Mouse (Mus musculus) granulocyte monocyte progenitor cell, adult 5-6 weeks (primary cell): ENCODE results near the gene Ctf2. TPM values are rescaled to one million over a fixed set of nuclear protein-coding genes. Genes with fewer than 3 reads are reported as not detected.
"Not testable (repeated sequence)": the region's sequence is repeated elsewhere in the genome, so short reads cannot be mapped to it uniquely, and the experiment has no call there.

Source experiments
- ATAC-seq: replicated peaks from 2 replicates; pipeline ENCODE4 v1.8.0; 2016; ENCODE audit warnings: mild to moderate bottlenecking, moderate TSS enrichment, inconsistent platforms; ENCODE audit not compliant: poor library complexity, severe bottlenecking
- total RNA-seq, 2 experiments: library from RNA; stranded (forward) in 1 of 2; stranded (reverse) in 1 of 2; fragments of 200-712, 200-1000 nt in 1 of 2; fragments of >200 nt in 1 of 2; fragmentation: Nextera tagmentation in 1 of 2; gene quantifications; 2 replicates each; pipeline ENCODE4 v1.2.3; 2014 to 2017

Gene Ctf2
- not detected in 2 replicates for total RNA-seq (2014; fragmentation: Nextera tagmentation)
- 0.31 TPM in 1 of 2 replicates, not detected in the other for total RNA-seq (2017)

GRCm38 (mm10) chr7:127732066-127732465, at the start of gene Ctf2:
Ctf2 (minus strand) TSS chr7:127732166.
- not testable (repeated sequence) for ATAC-seq

- no peak for ATAC-seq
Measured at GRCm38 (mm10) chr7:127778350-127778749, 46.4 kb upstream of the Ctf2 start.

GRCm38 (mm10) chr7:127777474-127778266, 45.7 kb upstream of the Ctf2 start:
- ATAC-seq = peak; percentile 13

GRCm38 (mm10) chr7:127776878-127777473, 45.0 kb upstream of the Ctf2 start:
- ATAC-seq = peak; percentile 80

GRCm38 (mm10) chr7:127776426-127776825, 44.5 kb upstream of the Ctf2 start, which contains the start of gene Setd1a:
Setd1a (plus strand) TSS chr7:127776670.
- peak; percentile 63 for ATAC-seq

GRCm38 (mm10) chr7:127775837-127776236, 43.9 kb upstream of the Ctf2 start:
- ATAC-seq = not testable (repeated sequence)

GRCm38 (mm10) chr7:127773664-127774384, 41.9 kb upstream of the Ctf2 start:
- ATAC-seq = peak; percentile 22

- ATAC-seq = no peak
Measured at GRCm38 (mm10) chr7:127772557-127772956, 40.6 kb upstream of the Ctf2 start.

- ATAC-seq = no peak
Measured at GRCm38 (mm10) chr7:127772080-127772479, 40.1 kb upstream of the Ctf2 start.

GRCm38 (mm10) chr7:127771262-127771661, 39.3 kb upstream of the Ctf2 start:
- ATAC-seq = no peak

GRCm38 (mm10) chr7:127770039-127770905, 38.3 kb upstream of the Ctf2 start:
- peak; percentile 31 for ATAC-seq

- peak; percentile 70 for ATAC-seq
Measured at GRCm38 (mm10) chr7:127769651-127770038, 37.7 kb upstream of the Ctf2 start, which contains the start of gene Orai3. Orai3 (plus strand) TSS chr7:127769815.

GRCm38 (mm10) chr7:127768997-127769593, 37.1 kb upstream of the Ctf2 start:
- ATAC-seq = peak; percentile 72

- ATAC-seq = no peak
Measured at GRCm38 (mm10) chr7:127768346-127768996, 36.5 kb upstream of the Ctf2 start.

- ATAC-seq = no peak
Measured at GRCm38 (mm10) chr7:127767671-127768345, 35.8 kb upstream of the Ctf2 start.

- ATAC-seq = no peak
Measured at GRCm38 (mm10) chr7:127766851-127767609, 35.1 kb upstream of the Ctf2 start.

- ATAC-seq = no peak
Measured at GRCm38 (mm10) chr7:127765756-127766155, 33.8 kb upstream of the Ctf2 start.

- peak; percentile 33 for ATAC-seq
Measured at GRCm38 (mm10) chr7:127763642-127764041, 31.7 kb upstream of the Ctf2 start.
